Mouse (Mus musculus) lung, embryonic 16.5 days (tissue): ENCODE results near the gene Vars. TPM values are rescaled to one million over a fixed set of nuclear protein-coding genes. Genes with fewer than 3 reads are reported as not detected.

ENCODE experiments used
- ATAC-seq: fragments of 200-750 bp; cut with Nextera tagmentation; 2 replicates; pipeline ENCODE4 v1.8.0; 2017; ENCODE audit warnings: low read depth, mild to moderate bottlenecking, moderate library complexity
- H3K27ac ChIP-seq: fragments of 300-500 bp; sonication (generic); 2 replicates; pipeline ENCODE4 v1.5.1; 2014; ENCODE audit warnings: mild to moderate bottlenecking, control low read depth, low read length
- H3K27me3 ChIP-seq: fragments of 300-500 bp; sonication (generic); 2 replicates; pipeline ENCODE4 v1.6.1; 2014; ENCODE audit warnings: low read depth, low read length, mixed read lengths; ENCODE audit not compliant: control insufficient read depth, insufficient read depth
- H3K36me3 ChIP-seq: fragments of 300-500 bp; sonication (generic); 2 replicates; pipeline ENCODE4 v1.6.1; 2014; ENCODE audit warnings: low read length; ENCODE audit not compliant: control insufficient read depth, insufficient read depth
- H3K4me1 ChIP-seq: fragments of 300-500 bp; sonication (generic); replicated peaks from 2 replicates; pipeline ENCODE4 v1.6.1; 2014; ENCODE audit warnings: low read length, mixed read lengths; ENCODE audit not compliant: control insufficient read depth, insufficient read depth
- H3K4me2 ChIP-seq: fragments of 300-500 bp; sonication (generic); 2 replicates; pipeline ENCODE4 v1.6.1; 2014; ENCODE audit warnings: low read depth, low read length, control low read depth
- H3K4me3 ChIP-seq: fragments of 300-500 bp; sonication (generic); 2 replicates; pipeline ENCODE4 v1.5.1; 2014; ENCODE audit warnings: mild to moderate bottlenecking, low read length, control low read depth
- H3K9ac ChIP-seq: fragments of 300-500 bp; sonication (generic); 2 replicates; pipeline ENCODE4 v1.6.1; 2014; ENCODE audit warnings: low read length, control low read depth
- H3K9me3 ChIP-seq: fragments of 300-500 bp; sonication (generic); 2 replicates; pipeline ENCODE4 v1.6.1; 2016; ENCODE audit warnings: low read length; ENCODE audit not compliant: control insufficient read depth
- WGBS: fragments of 180-500 bp; shearing (Covaris S2); extraction: QIAGEN DNeasy Blood & Tissue Kit; methylation state at CpG from one replicate; pipeline ENCODE4 v1.1.7; 2014; 5-methylcytosine and 5-hydroxymethylcytosine counted together
- polyA plus RNA-seq: library from polyadenylated mRNA; unstranded; fragments of >200 nt; fragmentation: Nextera tagmentation; extraction: Ambion mirVana; gene quantifications from 2 replicates; pipeline ENCODE4 v1.2.1, GENCODE M21; 2015

Vars gene
- polyA plus RNA-seq, 1 experiment from 2014 or later, result 88.0 TPM

- no peaks in the 10 kb centered on the region for H3K27me3 ChIP-seq
- H3K4me1 ChIP-seq, result peaks cover 42% of the 10 kb centered on the region
- peak overlapping the region; percentile 99 for H3K27ac ChIP-seq
- no peak for ATAC-seq
- 60% methylated on average over 5 of the region's 5 CpGs for WGBS
- H3K9ac ChIP-seq, result no peak overlapping the region; the same call in 1 of the 2 replicates
- peaks cover 13% of the 10 kb centered on the region for H3K36me3 ChIP-seq
- peak overlapping the region; percentile 81 for H3K4me3 ChIP-seq
- H3K4me2 ChIP-seq, result peak overlapping the region; percentile 97
- H3K9me3 ChIP-seq, result no peaks in the 10 kb centered on the region
These were observed 48.2 kb downstream of the Vars start for GRCm38 (mm10) chr17:35048932-35049440.

GRCm38 (mm10) chr17:35049561-35050016, 48.8 kb downstream of the Vars start, which contains the start of gene Clic1:
Clic1 (plus strand) TSS chr17:35049966.
- ATAC-seq, result peak; percentile 35
- WGBS, result 1% methylated on average over 10 of the region's 11 CpGs
- Histone ChIP-seq H3K4me3 (peak within 1 kb of the TSS; percentile 81), H3K9ac (peak within 1 kb of the TSS; percentile 82), H3K27me3 (no peaks in the 10 kb centered on the region), H3K36me3 (peaks cover 19% of the 10 kb centered on the region), H3K4me1 (peaks cover 41% of the 10 kb centered on the region), H3K9me3 (no peaks in the 10 kb centered on the region), H3K27ac (peak within 1 kb of the TSS; percentile 99), H3K4me2 (peak within 1 kb of the TSS; percentile 97)

GRCm38 (mm10) chr17:35050126-35050750, 49.5 kb downstream of the Vars start:
- peaks cover 38% of the 10 kb centered on the region for H3K4me1 ChIP-seq

GRCm38 (mm10) chr17:35051156-35052086, 50.6 kb downstream of the Vars start:
- Histone ChIP-seq H3K27ac (peak overlapping the region; percentile 99), H3K9me3 (no peaks in the 10 kb centered on the region), H3K9ac (peak overlapping the region; percentile 82), H3K4me2 (peak overlapping the region; percentile 97), H3K27me3 (no peaks in the 10 kb centered on the region), H3K36me3 (peaks cover 31% of the 10 kb centered on the region), H3K4me3 (peak overlapping the region; percentile 81), H3K4me1 (peaks cover 35% of the 10 kb centered on the region)
- ATAC-seq, result peak; percentile 73
- under 1% methylated on average over 19 of the region's 21 CpGs for WGBS

More at GRCm38 (mm10) chr17:35050126-35050750, 49.5 kb downstream of the Vars start:
- peak; percentile 39 for ATAC-seq
- peak overlapping the region; percentile 81 for H3K4me3 ChIP-seq
- H3K27me3 ChIP-seq, result no peaks in the 10 kb centered on the region
- H3K36me3 ChIP-seq, result peaks cover 22% of the 10 kb centered on the region
- WGBS, result under 1% methylated on average over 27 of the region's 27 CpGs
- peak overlapping the region; percentile 99 for H3K27ac ChIP-seq
- H3K4me2 ChIP-seq, result peak overlapping the region; percentile 97
- no peaks in the 10 kb centered on the region for H3K9me3 ChIP-seq
- H3K9ac ChIP-seq, result peak overlapping the region; percentile 82

- H3K9me3 ChIP-seq, result no peaks in the 10 kb centered on the region
- ATAC-seq, result no peak
- 76% methylated on average over 12 of the region's 12 CpGs for WGBS
- no peaks in the 10 kb centered on the region for H3K27me3 ChIP-seq
- peak overlapping the region; percentile 99 for H3K27ac ChIP-seq
- H3K4me1 ChIP-seq, result peaks cover 31% of the 10 kb centered on the region
- H3K36me3 ChIP-seq, result peaks cover 34% of the 10 kb centered on the region
- H3K9ac ChIP-seq, result peak overlapping the region; percentile 82
- H3K4me2 ChIP-seq, result peak overlapping the region; percentile 97
- peak overlapping the region; percentile 81 for H3K4me3 ChIP-seq
These were observed 51.5 kb downstream of the Vars start for GRCm38 (mm10) chr17:35052271-35052798.

- WGBS, result 89% methylated on average over 7 of the region's 7 CpGs
- peaks cover 41% of the 10 kb centered on the region for H3K36me3 ChIP-seq
- peaks cover 24% of the 10 kb centered on the region for H3K4me1 ChIP-seq
- H3K9me3 ChIP-seq, result no peaks in the 10 kb centered on the region
- H3K9ac ChIP-seq, result no peak overlapping the region
- no peaks in the 10 kb centered on the region for H3K27me3 ChIP-seq
- no peak for ATAC-seq
- H3K4me2 ChIP-seq, result no peak overlapping the region
- H3K27ac ChIP-seq, result no peak overlapping the region
- no peak overlapping the region for H3K4me3 ChIP-seq
These were observed 55.1 kb downstream of the Vars start for GRCm38 (mm10) chr17:35055691-35056495.

GRCm38 (mm10) chr17:35057090-35057489, 56.3 kb downstream of the Vars start:
- H3K4me2 ChIP-seq, result no peak overlapping the region
- H3K4me3 ChIP-seq, result no peak overlapping the region
- 72% methylated on average over 3 of the region's 3 CpGs for WGBS
- H3K36me3 ChIP-seq, result peaks cover 50% of the 10 kb centered on the region
- no peak for ATAC-seq
- no peak overlapping the region for H3K9ac ChIP-seq
- H3K27ac ChIP-seq, result no peak overlapping the region
- H3K9me3 ChIP-seq, result no peaks in the 10 kb centered on the region
- H3K27me3 ChIP-seq, result no peaks in the 10 kb centered on the region
- H3K4me1 ChIP-seq, result peaks cover 21% of the 10 kb centered on the region

- ATAC-seq, result no peak
- H3K36me3 ChIP-seq, result peaks cover 52% of the 10 kb centered on the region
- peak overlapping the region; percentile 92 for H3K27ac ChIP-seq
- H3K27me3 ChIP-seq, result no peaks in the 10 kb centered on the region
- H3K4me2 ChIP-seq, result peak overlapping the region; percentile 95
- 39% methylated on average over 9 of the region's 9 CpGs for WGBS
- peaks cover 18% of the 10 kb centered on the region for H3K4me1 ChIP-seq
- no peaks in the 10 kb centered on the region for H3K9me3 ChIP-seq
- H3K4me3 ChIP-seq, result peak overlapping the region; percentile 67; the same call in 1 of the 2 replicates
- no peak overlapping the region; the same call in 1 of the 2 replicates for H3K9ac ChIP-seq
These were observed 57.5 kb downstream of the Vars start for GRCm38 (mm10) chr17:35058316-35058715.
